Mouse (Mus musculus) cortical plate, adult 2 months (tissue): ENCODE data around the gene Cfap97d1.

Experiments
- CTCF ChIP-seq: fragments of 200-500 bp; IDR thresholded peaks from 2 replicates; pipeline ENCODE4 v1.5.1; 2011; ENCODE audit warnings: mild to moderate bottlenecking, control low read depth, low read length; ENCODE audit not compliant: insufficient read depth; ENCODE audit errors: extremely low read depth
- POLR2A ChIP-seq: fragments of 200-500 bp; IDR thresholded peaks from 2 replicates; pipeline ENCODE4 v1.6.1; 2011; ENCODE audit warnings: mild to moderate bottlenecking, low read length, control low read depth; ENCODE audit not compliant: insufficient read depth; ENCODE audit errors: extremely low read depth

GRCm38 (mm10) chr11:102027361-102028017 lies 43.4 kb downstream of the Cfap97d1 start:
- TF ChIP-seq CTCF (no peak), POLR2A (no peak)
